Mouse (Mus musculus) thymus, adult 2 months (tissue): ENCODE measurements around the gene Cox7a2.

Source experiments
- CTCF ChIP-seq: fragments of 200-500 bp; IDR thresholded peaks from 2 replicates; pipeline ENCODE4 v1.5.1; 2012; ENCODE audit warnings: mild to moderate bottlenecking, control low read depth, low read length, moderate library complexity, borderline replicate concordance; ENCODE audit not compliant: control insufficient read depth, poor library complexity, insufficient read depth; ENCODE audit errors: extremely low read depth
- POLR2A ChIP-seq: fragments of 200-500 bp; IDR thresholded peaks from 2 replicates; pipeline ENCODE4 v1.6.1; 2012; ENCODE audit warnings: mild to moderate bottlenecking, low read length, control low read depth, moderate library complexity; ENCODE audit not compliant: control insufficient read depth, poor library complexity, insufficient read depth; ENCODE audit errors: extremely low read depth

DNA sequence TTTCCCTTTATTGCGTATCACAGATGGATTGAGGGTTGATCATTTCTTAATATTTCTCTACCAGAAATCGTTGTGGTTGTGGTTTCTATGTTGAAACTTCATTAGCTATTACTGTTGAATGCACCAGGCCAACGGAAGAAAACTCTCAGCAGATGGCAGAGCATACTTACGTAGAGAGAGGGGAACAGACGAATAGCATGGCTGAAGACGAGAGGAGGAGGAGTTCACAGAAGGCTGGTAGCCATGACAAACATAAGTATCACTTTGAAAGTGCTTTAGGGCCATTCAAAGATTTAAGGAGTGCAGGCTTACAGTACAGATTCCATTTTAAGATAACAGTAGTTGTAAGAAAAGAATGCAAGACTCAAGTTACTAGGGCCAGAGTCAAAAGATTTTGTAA is 2.8 kb upstream of the Cox7a2 start:
- no peak for TF ChIP-seq POLR2A
- no peak for TF ChIP-seq CTCF
